Mouse (Mus musculus) embryonic facial prominence, embryonic 13.5 days (tissue): ENCODE results near the gene Prkd3. TPM values are rescaled to one million over a fixed set of nuclear protein-coding genes. Genes with fewer than 3 reads are reported as not detected.
A peak's percentile ranks its signal among the peaks of the same experiment; 100 is the strongest.

Experiments
- ATAC-seq: fragments of 200-750 bp; cut with Nextera tagmentation; 2 replicates; pipeline ENCODE4 v1.8.0; 2017; ENCODE audit warnings: low read depth; ENCODE audit not compliant: insufficient number of reproducible peaks, insufficient read depth, low FRiP score, low TSS enrichment
- H3K27ac ChIP-seq: fragments of 300-500 bp; sonication (generic); 2 replicates; pipeline ENCODE4 v1.5.1; 2015; ENCODE audit warnings: moderate library complexity, mild to moderate bottlenecking, inconsistent platforms
- H3K27me3 ChIP-seq: fragments of 300-500 bp; sonication (generic); 2 replicates; pipeline ENCODE4 v1.6.1; 2015; ENCODE audit warnings: mild to moderate bottlenecking, inconsistent platforms
- H3K36me3 ChIP-seq: fragments of 300-500 bp; sonication (generic); 2 replicates; pipeline ENCODE4 v1.6.1; 2015; ENCODE audit warnings: mild to moderate bottlenecking, inconsistent platforms
- H3K4me1 ChIP-seq: fragments of 300-500 bp; sonication (generic); 2 replicates; pipeline ENCODE4 v1.6.1; 2015; ENCODE audit warnings: inconsistent platforms
- H3K4me2 ChIP-seq: fragments of 300-500 bp; sonication (generic); 2 replicates; pipeline ENCODE4 v1.6.1; 2015; ENCODE audit warnings: moderate library complexity, mild to moderate bottlenecking, inconsistent platforms
- H3K4me3 ChIP-seq: fragments of 300-500 bp; sonication (generic); 2 replicates; pipeline ENCODE4 v1.5.1; 2015; ENCODE audit warnings: mild to moderate bottlenecking, inconsistent platforms
- H3K9ac ChIP-seq: fragments of 300-500 bp; sonication (generic); 2 replicates; pipeline ENCODE4 v1.6.1; 2015; ENCODE audit warnings: mild to moderate bottlenecking, inconsistent platforms
- H3K9me3 ChIP-seq: fragments of 300-500 bp; sonication (generic); 2 replicates; pipeline ENCODE4 v1.6.1; 2016; ENCODE audit warnings: inconsistent platforms
- WGBS: fragments of 180-500 bp; shearing (Covaris S2); methylation state at CpG from one replicate; pipeline ENCODE4 v1.1.7; 2015; ENCODE audit warnings: mixed read lengths; 5-methylcytosine and 5-hydroxymethylcytosine counted together
- polyA plus RNA-seq: library from polyadenylated mRNA; unstranded; fragments of >200 nt; fragmentation: Nextera tagmentation; extraction: Ambion mirVana; gene quantifications from 2 replicates; pipeline ENCODE4 v1.2.1, GENCODE M21; 2015

The Prkd3 gene
- polyA plus RNA-seq, 1 experiment from 2014 or later = 43.0 TPM

GRCm38 (mm10) chr17:79032782-79033181 lies 12.2 kb upstream of the Prkd3 start:
- Histone ChIP-seq H3K4me1 (no peaks in the 10 kb centered on the region), H3K4me2 (no peak overlapping the region), H3K9me3 (no peaks in the 10 kb centered on the region), H3K27me3 (no peaks in the 10 kb centered on the region), H3K4me3 (no peak overlapping the region), H3K27ac (no peak overlapping the region), H3K9ac (no peak overlapping the region), H3K36me3 (no peaks in the 10 kb centered on the region)
- no peak for ATAC-seq
- WGBS = 81% methylated on average over 4 of the region's 4 CpGs

DNA sequence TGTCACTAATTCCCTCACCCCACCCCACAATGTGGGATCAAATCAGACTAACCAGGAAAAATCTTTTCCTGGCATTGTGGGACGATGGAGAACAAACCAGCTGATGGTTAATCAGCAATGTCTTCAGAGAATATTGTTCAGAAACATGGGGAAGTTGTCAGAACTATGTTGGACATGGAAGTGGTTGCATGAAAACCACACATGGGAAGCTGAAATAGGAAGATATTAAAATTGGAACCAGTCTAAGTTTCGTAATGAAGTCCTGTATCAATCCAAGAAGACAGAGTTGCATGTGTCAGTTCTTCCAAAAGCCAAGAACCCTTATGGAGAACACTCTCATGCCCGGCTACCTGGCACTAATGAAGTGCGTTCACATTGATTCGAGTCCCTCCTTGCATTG lies 11.0 kb upstream of the Prkd3 start:
- Histone ChIP-seq H3K9ac (no peak overlapping the region), H3K36me3 (no peaks in the 10 kb centered on the region), H3K4me3 (no peak overlapping the region), H3K27ac (no peak overlapping the region), H3K4me2 (no peak overlapping the region), H3K4me1 (no peaks in the 10 kb centered on the region), H3K9me3 (no peaks in the 10 kb centered on the region), H3K27me3 (no peaks in the 10 kb centered on the region)
- 79% methylated on average over 5 of the region's 5 CpGs for WGBS
- ATAC-seq = no peak

GRCm38 (mm10) chr17:79029226-79029625 lies 8.6 kb upstream of the Prkd3 start:
- ATAC-seq = no peak
- no peak overlapping the region for H3K4me3 ChIP-seq
- no peak overlapping the region for H3K9ac ChIP-seq
- H3K36me3 ChIP-seq = no peaks in the 10 kb centered on the region
- H3K4me2 ChIP-seq = no peak overlapping the region
- 83% methylated on average over 3 of the region's 3 CpGs for WGBS
- no peaks in the 10 kb centered on the region for H3K27me3 ChIP-seq
- no peaks in the 10 kb centered on the region for H3K9me3 ChIP-seq
- no peaks in the 10 kb centered on the region for H3K4me1 ChIP-seq
- no peak overlapping the region for H3K27ac ChIP-seq

GRCm38 (mm10) chr17:79024544-79024943 lies 3.9 kb upstream of the Prkd3 start:
- no peak overlapping the region for H3K27ac ChIP-seq
- H3K36me3 ChIP-seq = no peaks in the 10 kb centered on the region
- WGBS = 62% methylated on average over 4 of the region's 4 CpGs
- peaks cover 3% of the 10 kb centered on the region; the same call in 1 of the 2 replicates for H3K4me1 ChIP-seq
- H3K9me3 ChIP-seq = no peaks in the 10 kb centered on the region
- 0 out of 2 replicates have a peak, but pooled peaks cover 5% of the 10 kb centered on the region for H3K27me3 ChIP-seq
- H3K9ac ChIP-seq = no peak overlapping the region
- no peak overlapping the region for H3K4me2 ChIP-seq
- H3K4me3 ChIP-seq = no peak overlapping the region
- ATAC-seq = no peak

DNA sequence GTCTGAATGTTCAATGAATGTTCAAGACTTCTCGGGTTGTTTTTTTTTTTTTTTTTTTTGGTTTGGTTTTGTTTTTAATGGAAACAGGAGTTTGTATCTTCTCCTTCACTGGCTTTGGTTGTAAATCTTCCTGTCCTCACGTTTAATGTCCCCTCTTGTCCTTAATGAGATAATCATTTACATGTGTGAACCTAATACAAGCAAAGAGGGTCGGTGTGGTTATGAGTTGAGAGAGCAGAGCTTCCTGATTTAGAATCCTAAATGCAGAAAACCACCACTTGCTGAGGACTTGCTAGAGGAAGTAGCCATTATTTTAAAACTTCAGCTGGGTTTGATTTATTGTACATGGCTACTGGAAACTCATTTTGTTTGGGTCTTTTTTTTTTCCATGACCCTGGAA lies 2.1 kb upstream of the Prkd3 start:
- no peak overlapping the region for H3K9ac ChIP-seq
- ATAC-seq = no peak
- no peak overlapping the region for H3K27ac ChIP-seq
- 24% methylated on average over 3 of the region's 3 CpGs for WGBS
- no peak overlapping the region for H3K4me3 ChIP-seq
- no peaks in the 10 kb centered on the region for H3K36me3 ChIP-seq
- H3K27me3 ChIP-seq = 0 out of 2 replicates have a peak, but pooled peaks cover 5% of the 10 kb centered on the region
- peaks cover 18% of the 10 kb centered on the region for H3K4me1 ChIP-seq
- H3K4me2 ChIP-seq = no peak overlapping the region
- no peaks in the 10 kb centered on the region for H3K9me3 ChIP-seq

DNA sequence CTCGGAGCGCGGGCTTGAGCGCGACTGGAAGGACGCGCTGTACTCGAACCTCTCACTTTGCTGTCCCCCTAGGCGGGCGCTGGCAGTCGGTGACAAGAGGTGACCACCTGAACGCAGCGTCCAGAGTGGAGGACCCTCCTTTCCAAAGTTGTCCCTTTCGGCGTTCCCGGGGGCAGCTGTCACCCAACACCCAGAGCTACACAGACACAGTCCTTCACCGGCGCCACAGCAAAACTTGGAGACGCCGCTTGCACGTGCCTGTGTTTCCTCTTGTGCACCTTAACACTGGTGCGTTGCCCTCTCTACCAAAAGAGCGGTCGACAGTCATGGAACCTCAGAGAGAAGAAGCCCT lies 344 bp upstream of the Prkd3 start:
- no peak overlapping the region for H3K27ac ChIP-seq
- WGBS = under 1% methylated on average over 24 of the region's 24 CpGs
- ATAC-seq = peak; percentile 45; the same call in 1 of the 2 replicates
- H3K27me3 ChIP-seq = 0 out of 2 replicates have a peak, but pooled peaks cover 5% of the 10 kb centered on the region
- no peaks in the 10 kb centered on the region for H3K9me3 ChIP-seq
- H3K4me3 ChIP-seq = peak overlapping the region; percentile 74
- H3K4me2 ChIP-seq = peak overlapping the region; percentile 79
- peak overlapping the region; percentile 95 for H3K9ac ChIP-seq
- peaks cover 22% of the 10 kb centered on the region for H3K4me1 ChIP-seq
- H3K36me3 ChIP-seq = no peaks in the 10 kb centered on the region

DNA sequence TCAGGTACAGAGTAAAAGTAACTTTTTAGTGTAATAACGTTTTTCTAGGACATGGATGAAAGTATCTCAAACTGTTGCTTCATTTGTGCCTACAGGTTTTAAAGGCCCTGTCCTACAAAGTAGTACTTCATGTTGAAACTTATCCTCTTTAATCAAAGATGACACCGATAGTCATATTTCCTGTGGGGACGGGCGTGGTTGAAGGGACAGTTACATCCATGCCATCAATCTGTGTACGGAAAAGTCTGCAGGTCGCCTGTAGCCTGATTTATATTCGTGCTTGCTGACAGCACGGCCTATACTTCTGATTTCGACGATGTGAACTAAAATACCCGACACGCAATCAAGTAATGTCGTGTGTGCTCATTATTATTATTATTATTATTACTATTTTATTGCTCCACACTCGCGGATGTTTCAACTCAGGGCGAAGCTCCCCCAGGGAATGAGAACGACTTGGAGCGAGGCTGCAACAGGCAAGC lies 849 bp downstream of the Prkd3 start:
- ATAC-seq = no peak
- H3K36me3 ChIP-seq = no peaks in the 10 kb centered on the region
- peaks cover 22% of the 10 kb centered on the region for H3K4me1 ChIP-seq
- peak overlapping the region; percentile 93 for H3K27ac ChIP-seq
- peak overlapping the region; percentile 95 for H3K9ac ChIP-seq
- 0 out of 2 replicates have a peak, but pooled peaks cover 5% of the 10 kb centered on the region for H3K27me3 ChIP-seq
- under 1% methylated on average over 18 of the region's 18 CpGs for WGBS
- peak overlapping the region; percentile 74 for H3K4me3 ChIP-seq
- peak overlapping the region; percentile 79 for H3K4me2 ChIP-seq
- H3K9me3 ChIP-seq = no peaks in the 10 kb centered on the region

DNA sequence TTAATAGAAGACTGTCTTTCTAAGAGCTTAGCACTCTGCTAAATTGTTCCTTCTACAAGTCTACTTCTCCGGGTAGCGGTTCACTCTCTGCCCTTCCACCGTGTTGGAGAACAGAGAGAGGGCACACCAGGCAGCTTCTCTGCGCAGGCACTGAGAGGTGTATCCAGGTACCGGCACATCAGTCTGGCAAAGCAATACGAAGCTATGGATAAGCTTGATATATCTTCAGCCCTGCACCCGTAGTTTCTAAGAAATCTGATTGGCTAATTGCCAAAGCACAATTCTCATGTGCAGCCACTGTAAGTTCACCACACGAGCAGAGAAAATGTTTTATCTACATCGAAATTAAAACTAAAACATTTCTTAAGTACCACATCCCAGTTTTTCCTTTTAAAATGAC lies 2.2 kb downstream of the Prkd3 start:
- Histone ChIP-seq H3K27ac (no peak overlapping the region), H3K36me3 (no peaks in the 10 kb centered on the region), H3K9ac (no peak overlapping the region), H3K4me2 (peak overlapping the region; percentile 79), H3K4me3 (peak overlapping the region; percentile 26; the same call in 1 of the 2 replicates), H3K27me3 (0 out of 2 replicates have a peak, but pooled peaks cover 5% of the 10 kb centered on the region), H3K4me1 (peaks cover 22% of the 10 kb centered on the region), H3K9me3 (no peaks in the 10 kb centered on the region)
- 45% methylated on average over 9 of the region's 9 CpGs for WGBS
- ATAC-seq = no peak

DNA sequence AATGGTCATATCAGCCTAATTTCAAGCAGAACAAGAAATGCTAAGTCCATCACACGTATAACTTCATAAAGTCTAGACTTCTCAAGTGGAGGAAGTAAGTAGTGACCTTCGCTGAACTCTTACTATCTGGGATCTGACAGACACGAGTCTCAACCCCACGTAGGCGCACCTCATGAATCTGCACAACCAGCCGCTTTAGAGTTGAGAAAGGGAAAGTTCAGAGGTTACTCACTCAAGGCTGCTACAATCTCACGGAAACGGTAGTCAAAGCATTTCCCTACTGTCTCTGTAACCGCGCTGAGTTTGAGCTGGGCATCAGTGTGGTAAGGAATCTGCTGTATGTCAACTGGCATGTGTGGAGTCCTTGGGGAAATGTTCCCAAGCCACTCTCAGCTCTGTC lies 4.8 kb downstream of the Prkd3 start:
- H3K27ac ChIP-seq = no peak overlapping the region
- no peaks in the 10 kb centered on the region for H3K9me3 ChIP-seq
- H3K4me3 ChIP-seq = no peak overlapping the region
- H3K27me3 ChIP-seq = no peaks in the 10 kb centered on the region
- peaks cover 18% of the 10 kb centered on the region for H3K36me3 ChIP-seq
- no peak overlapping the region for H3K9ac ChIP-seq
- 81% methylated on average over 10 of the region's 10 CpGs for WGBS
- H3K4me2 ChIP-seq = no peak overlapping the region
- H3K4me1 ChIP-seq = peaks cover 22% of the 10 kb centered on the region
- ATAC-seq = no peak

- no peak overlapping the region for H3K9ac ChIP-seq
- 92% methylated on average over 2 of the region's 2 CpGs for WGBS
- H3K4me2 ChIP-seq = no peak overlapping the region
- peaks cover 19% of the 10 kb centered on the region for H3K36me3 ChIP-seq
- H3K27ac ChIP-seq = no peak overlapping the region
- H3K9me3 ChIP-seq = no peaks in the 10 kb centered on the region
- H3K27me3 ChIP-seq = no peaks in the 10 kb centered on the region
- no peak for ATAC-seq
- H3K4me1 ChIP-seq = peaks cover 22% of the 10 kb centered on the region
- no peak overlapping the region for H3K4me3 ChIP-seq
Observed at GRCm38 (mm10) chr17:79014911-79015685, 5.5 kb downstream of the Prkd3 start.

- 79% methylated on average over 2 of the region's 2 CpGs for WGBS
- H3K4me2 ChIP-seq = no peak overlapping the region
- H3K27me3 ChIP-seq = no peaks in the 10 kb centered on the region
- H3K36me3 ChIP-seq = peaks cover 19% of the 10 kb centered on the region
- no peak overlapping the region for H3K9ac ChIP-seq
- H3K4me3 ChIP-seq = no peak overlapping the region
- H3K4me1 ChIP-seq = peaks cover 13% of the 10 kb centered on the region
- no peak for ATAC-seq
- H3K27ac ChIP-seq = no peak overlapping the region
- H3K9me3 ChIP-seq = no peaks in the 10 kb centered on the region
Observed at GRCm38 (mm10) chr17:79013625-79014024, 7.0 kb downstream of the Prkd3 start.

GRCm38 (mm10) chr17:78999745-79000270 lies 20.8 kb downstream of the Prkd3 start:
- H3K4me2 ChIP-seq = no peak overlapping the region
- WGBS = 97% methylated on average over 4 of the region's 4 CpGs

More at GRCm38 (mm10) chr17:78999745-79000270, 20.8 kb downstream of the Prkd3 start:
- Histone ChIP-seq H3K27ac (no peak overlapping the region), H3K4me1 (peaks cover 3% of the 10 kb centered on the region; the same call in 1 of the 2 replicates), H3K36me3 (no peaks in the 10 kb centered on the region), H3K9ac (no peak overlapping the region), H3K27me3 (no peaks in the 10 kb centered on the region), H3K9me3 (no peaks in the 10 kb centered on the region), H3K4me3 (no peak overlapping the region)
- ATAC-seq = no peak
